Mouse (Mus musculus) E14TG2a.4 (cell line): ENCODE measurements around the gene Ube2l6.

Experiments
- CTCF ChIP-seq: conservative IDR thresholded peaks from 2 replicates; pipeline ENCODE4 v1.5.1; 2014; ENCODE audit warnings: low read length
- NANOG ChIP-seq: IDR thresholded peaks from 2 replicates; pipeline ENCODE4 v1.6.1; 2014; ENCODE audit warnings: borderline replicate concordance, low read length, mixed read lengths

GRCm38 (mm10) chr2:84761309-84761708 is 37.3 kb upstream of the Ube2l6 start:
- TF ChIP-seq CTCF (no peak), NANOG (no peak)
